12 mouse cellular contexts compared by ENCODE assay signal in the genomic region with DNA sequence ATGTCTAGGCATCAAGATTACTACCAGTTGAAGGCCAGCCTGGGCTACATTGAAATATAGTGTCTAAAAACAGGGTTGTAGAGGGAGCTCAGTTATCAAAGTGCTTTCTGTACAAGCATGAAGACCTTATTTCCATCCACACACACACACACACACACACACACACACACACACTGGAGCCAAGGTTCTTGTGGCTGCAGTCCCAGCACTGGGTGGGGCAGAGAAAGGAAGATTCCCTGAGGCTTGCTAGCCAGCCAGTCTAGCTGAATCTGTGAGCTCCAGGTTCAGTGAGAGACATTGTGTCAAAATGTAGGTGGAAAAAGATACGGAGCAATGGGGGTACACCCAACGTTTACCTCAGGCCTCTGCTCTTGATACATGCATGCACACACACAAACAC. TPM values are rescaled to one million over a fixed set of nuclear protein-coding genes. Genes with fewer than 3 reads are reported as not detected.
A peak's percentile ranks its signal among the peaks of the same experiment; 100 is the strongest.
DNase-seq lines count a peak whose midpoint lies in the region; ATAC-seq lines count a peak whose summit lies in the region.
"Had no signal": no experiment of that assay in that cellular context is flagged by ENCODE, and none has a peak within 500 bp of the region (broad histone marks: within the 10 kb centered on the region; RNA-seq: fewer than 3 reads in every experiment).

No protein-coding gene starts in this region.

- peaks cover 15% of the 10 kb centered on the region for H3K27me3 ChIP-seq in embryonic facial prominence, embryonic 14.5 days (replicated peaks; ENCODE audit: control insufficient read depth, insufficient read depth, low read length)
- H3K27me3 ChIP-seq in limb, embryonic 15.5 days: peaks cover 13% of the 10 kb centered on the region

- 57% methylated on average over 2 of the region's 2 CpGs for WGBS in embryonic facial prominence, embryonic 14.5 days
- 51% methylated on average over 2 of the region's 2 CpGs for WGBS in limb, embryonic 15.5 days

- DNase-seq in heart, adult 11 months: peak; percentile 90
- no peak for DNase-seq in heart, postnatal 25 days (ENCODE audit: low spot score)
- peak; percentile 32 for DNase-seq in kidney, postnatal 10 days
- DNase-seq in kidney, adult 8-10 months: no peak
- peak; percentile 61 for DNase-seq in embryonic facial prominence, embryonic 14.5 days (ENCODE audit: low spot score)
- no peak for DNase-seq in lung, adult 18-20 months
- DNase-seq in cerebellum, postnatal 14 days: no peak
- DNase-seq: embryo, embryonic 11 days; right cerebral cortex, postnatal 14 days had no signal

- peaks cover 23% of the 10 kb centered on the region for H3K4me1 ChIP-seq in embryonic facial prominence, embryonic 14.5 days (ENCODE audit: control insufficient read depth, insufficient read depth, low read length)
- H3K4me1 ChIP-seq in limb, embryonic 15.5 days: peaks cover 49% of the 10 kb centered on the region

- H3K4me2 ChIP-seq in embryonic facial prominence, embryonic 14.5 days (ENCODE audit: low read depth, low read length): no peak overlapping the region
- H3K4me2 ChIP-seq in limb, embryonic 15.5 days: no peak overlapping the region
- H3K4me2 ChIP-seq: liver, embryonic 11.5 days had no signal

- H3K9ac ChIP-seq in embryonic facial prominence, embryonic 14.5 days (ENCODE audit: low read depth, low read length): peak overlapping the region; percentile 8; the same call in 1 of the 2 replicates
- no peak overlapping the region for H3K9ac ChIP-seq in limb, embryonic 15.5 days

- intact Hi-C loops in heart, postnatal 25 days (cut with DNase I): no loop called here

- ATAC-seq in embryonic facial prominence, embryonic 14.5 days (ENCODE audit: low read depth): peak; percentile 30; the same call in 1 of the 2 replicates
- no peak for ATAC-seq in limb, embryonic 15.5 days (ENCODE audit: insufficient number of reproducible peaks, low FRiP score, low TSS enrichment, low read depth)
- ATAC-seq: CD4-positive, CD25-positive, alpha-beta regulatory T cell, adult 4 months had no signal

- peaks cover 32% of the 10 kb centered on the region for H3K36me3 ChIP-seq in embryonic facial prominence, embryonic 14.5 days (ENCODE audit: control insufficient read depth, insufficient read depth, low read length)
- peaks cover 16% of the 10 kb centered on the region for H3K36me3 ChIP-seq in limb, embryonic 15.5 days

- peak overlapping the region; percentile 84 for H3K27ac ChIP-seq in embryonic facial prominence, embryonic 14.5 days (replicated peaks; ENCODE audit: low read depth, low read length)
- H3K27ac ChIP-seq in limb, embryonic 15.5 days: peak overlapping the region; percentile 69

- H3K4me3 ChIP-seq in embryonic facial prominence, embryonic 14.5 days (ENCODE audit: low read depth, low read length): no peak overlapping the region
- H3K4me3 ChIP-seq in limb, embryonic 15.5 days: no peak overlapping the region

- no peaks in the 10 kb centered on the region for H3K9me3 ChIP-seq in embryonic facial prominence, embryonic 14.5 days (ENCODE audit: control insufficient read depth, low read length)
- H3K9me3 ChIP-seq in limb, embryonic 15.5 days: no peaks in the 10 kb centered on the region

RNA-seq across cellular contexts. Expression of a gene that starts 8.0 kb away (rescaled TPM):
- 10 to 100 TPM; 37.1 to 37.8 TPM for total RNA-seq in heart, postnatal 25 days (2021)
- 3.6 and 4.2 TPM in 2 replicates for polyA plus RNA-seq in embryonic facial prominence, embryonic 14.5 days (2014; fragmentation: Nextera tagmentation; extraction: Ambion mirVana)
- polyA plus RNA-seq in limb, embryonic 15.5 days (2015; fragmentation: Nextera tagmentation; extraction: Ambion mirVana): 8.7 and 12.8 TPM in 2 replicates

RNA-seq across cellular contexts. Expression of a gene that starts 18.3 kb away (rescaled TPM):
- under 1 TPM; 0.21 to 0.22 TPM for total RNA-seq in heart, postnatal 25 days (2021)
- 0.37 and 0.60 TPM in 2 replicates for polyA plus RNA-seq in embryonic facial prominence, embryonic 14.5 days (2014; fragmentation: Nextera tagmentation; extraction: Ambion mirVana)
- polyA plus RNA-seq in limb, embryonic 15.5 days (2015; fragmentation: Nextera tagmentation; extraction: Ambion mirVana): 1.0 and 1.2 TPM in 2 replicates
- polyA plus RNA-seq: CD4-positive, CD25-positive, alpha-beta regulatory T cell, adult 4 months had no signal

RNA-seq across cellular contexts. Expression of a gene that starts 28.1 kb away (rescaled TPM):
- 1 to 10 TPM; 8.6 to 9.4 TPM for total RNA-seq in heart, postnatal 25 days (2021)
- 1.7 and 2.3 TPM in 2 replicates for polyA plus RNA-seq in embryonic facial prominence, embryonic 14.5 days (2014; fragmentation: Nextera tagmentation; extraction: Ambion mirVana)
- 2.4 and 3.0 TPM in 2 replicates for polyA plus RNA-seq in limb, embryonic 15.5 days (2015; fragmentation: Nextera tagmentation; extraction: Ambion mirVana)

RNA-seq across cellular contexts. Expression of a gene that starts 34.7 kb away (rescaled TPM):
- total RNA-seq in heart, postnatal 25 days (2021): 10 to 100 TPM; 67.8 to 71.0 TPM
- 130 and 131 TPM in 2 replicates for polyA plus RNA-seq in embryonic facial prominence, embryonic 14.5 days (2014; fragmentation: Nextera tagmentation; extraction: Ambion mirVana)
- polyA plus RNA-seq in limb, embryonic 15.5 days (2015; fragmentation: Nextera tagmentation; extraction: Ambion mirVana): 124 and 130 TPM in 2 replicates

RNA-seq across cellular contexts. Expression of a gene that starts 35.2 kb away (rescaled TPM):
- total RNA-seq in heart, postnatal 25 days (2021): 1 to 10 TPM; 4.6 to 5.1 TPM
- 11.1 and 13.2 TPM in 2 replicates for polyA plus RNA-seq in embryonic facial prominence, embryonic 14.5 days (2014; fragmentation: Nextera tagmentation; extraction: Ambion mirVana)
- polyA plus RNA-seq in limb, embryonic 15.5 days (2015; fragmentation: Nextera tagmentation; extraction: Ambion mirVana): 13.7 and 13.8 TPM in 2 replicates

Comparison
In these comparisons a context has a peak if more than half of its experiments do, and no peak if none do; other contexts are left out.
1. DNase-seq: peak in heart, adult 11 months (single experiment), kidney, postnatal 10 days (single experiment) and embryonic facial prominence, embryonic 14.5 days (single experiment); none in heart, postnatal 25 days (single experiment), kidney, adult 8-10 months (0 of 2), lung, adult 18-20 months (0 of 2) and cerebellum, postnatal 14 days (0 of 2).